Mouse (Mus musculus): ENCODE data around the gene Dynlt1c. TPM values are rescaled to one million over a fixed set of nuclear protein-coding genes. Genes with fewer than 3 reads are reported as not detected.

The Dynlt1c gene
- 3.4 TPM for polyA plus RNA-seq (2014; fragmentation: Illumina TruSeq; extraction: RNeasy Lipid Tissue Mini Kit (QIAGEN cat#74804); ENCODE audit: insufficient read depth, low read depth, low replicate concordance)

DNA sequence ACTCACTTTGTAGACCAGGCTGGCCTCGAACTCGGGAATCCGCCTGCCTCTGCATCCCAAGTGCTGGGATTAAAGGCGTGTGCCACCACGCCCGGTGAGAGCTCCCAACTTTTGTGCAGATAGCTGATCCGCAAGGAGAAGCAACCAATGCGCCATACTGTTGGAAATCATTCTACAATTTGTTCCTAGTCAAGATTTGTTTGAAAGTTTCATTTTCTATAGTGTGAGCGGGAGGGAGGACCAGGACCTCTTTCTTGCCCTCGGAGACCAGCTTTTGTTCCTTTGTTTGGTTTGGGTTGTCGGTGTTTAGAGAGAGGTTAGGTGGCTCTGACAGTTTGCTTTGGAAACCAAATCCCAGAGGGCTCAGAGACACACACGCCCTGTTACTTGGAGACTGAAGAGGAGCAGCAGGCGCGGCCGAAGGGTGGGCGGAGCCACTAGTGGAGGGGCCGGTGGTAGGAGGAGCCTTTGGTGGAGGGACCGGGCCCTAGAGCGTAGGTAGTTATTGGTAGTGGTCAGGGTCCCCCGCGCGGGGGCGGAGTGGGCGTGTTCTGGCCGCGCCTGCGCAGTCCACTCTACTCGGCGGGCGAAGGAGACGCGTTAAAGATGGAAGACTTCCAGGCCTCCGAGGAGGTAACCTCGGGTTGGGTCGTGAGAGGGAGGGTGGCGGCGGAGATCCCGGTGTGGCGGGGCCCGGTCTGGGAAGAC is at the start of gene Dynlt1c:
Gene Dynlt1c, plus strand, starts transcription at position 468 of the 708 bp plus-strand sequence.

DNA sequence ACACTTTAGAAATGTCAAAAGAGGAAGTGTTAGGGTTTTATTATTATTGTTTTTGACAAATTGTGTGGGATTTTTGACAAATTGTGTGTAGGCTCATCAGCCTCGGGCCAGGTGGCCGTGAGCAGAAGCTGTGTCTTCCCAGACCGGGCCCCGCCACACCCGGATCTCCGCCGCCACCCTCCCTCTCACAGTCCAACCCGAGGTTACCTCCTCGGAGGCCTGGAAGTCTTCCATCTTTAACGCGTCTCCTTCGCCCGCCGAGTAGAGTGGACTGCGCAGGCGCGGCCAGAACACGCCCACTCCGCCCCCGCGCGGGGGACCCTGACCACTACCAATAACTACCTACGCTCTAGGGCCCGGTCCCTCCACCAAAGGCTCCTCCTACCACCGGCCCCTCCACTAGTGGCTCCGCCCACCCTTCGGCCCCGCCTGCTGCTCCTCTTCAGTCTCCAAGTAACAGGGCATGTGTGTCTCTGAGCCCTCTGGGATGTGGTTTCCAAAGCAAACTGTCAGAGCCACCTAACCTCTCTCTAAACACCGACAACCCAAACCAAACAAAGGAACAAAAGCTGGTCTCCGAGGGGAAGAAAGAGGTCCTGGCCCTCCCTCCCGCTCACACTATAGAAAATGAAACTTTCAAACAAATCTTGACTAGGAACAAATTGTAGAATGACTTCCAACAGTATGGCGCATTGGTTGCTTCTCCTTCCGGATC is 54.3 kb downstream of the Dynlt1c start, which contains the start of gene Dynlt1f:
Gene Dynlt1f, minus strand, starts transcription at position 334 of the 715 bp plus-strand sequence.

DNA sequence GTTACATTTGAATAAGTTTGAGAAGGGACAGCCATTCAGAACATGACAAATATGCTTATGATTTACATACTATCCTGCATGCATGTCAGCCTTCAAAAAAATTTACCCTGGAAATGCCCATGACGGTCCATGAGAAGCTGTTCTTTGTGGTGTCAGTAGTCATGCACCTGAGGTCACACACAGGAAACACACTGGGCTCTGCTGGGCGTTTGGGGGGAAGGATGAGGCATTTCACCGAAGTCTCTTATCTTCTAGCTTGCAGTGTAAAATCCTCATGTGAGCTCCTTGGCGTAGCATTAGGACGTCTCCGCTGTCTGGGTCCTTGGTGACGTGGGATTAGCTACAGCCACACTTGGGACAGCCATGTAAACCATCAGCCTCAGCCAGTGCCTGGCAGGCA is 57.3 kb downstream of the Dynlt1c start, which contains the start of gene Sytl3:
Gene Sytl3, plus strand, starts transcription at position 293 of the 400 bp plus-strand sequence.

Other genes starting within 250 kb of the Dynlt1c start
- gene Dynlt1b, start 171.6 kb upstream of the Dynlt1c start, polyA plus RNA-seq (2014; fragmentation: Illumina TruSeq; extraction: RNeasy Lipid Tissue Mini Kit (QIAGEN cat#74804); ENCODE audit: insufficient read depth, low read depth, low replicate concordance) = 120 TPM
- gene Dynlt1f, start 54.2 kb downstream of the Dynlt1c start, polyA plus RNA-seq (2014; fragmentation: Illumina TruSeq; extraction: RNeasy Lipid Tissue Mini Kit (QIAGEN cat#74804); ENCODE audit: insufficient read depth, low read depth, low replicate concordance) = 103 TPM
- 1.6 TPM for gene Sytl3, start 57.4 kb downstream of the Dynlt1c start, polyA plus RNA-seq (2014; fragmentation: Illumina TruSeq; extraction: RNeasy Lipid Tissue Mini Kit (QIAGEN cat#74804); ENCODE audit: insufficient read depth, low read depth, low replicate concordance)
- gene Ezr, start 181.1 kb downstream of the Dynlt1c start, polyA plus RNA-seq (2014; fragmentation: Illumina TruSeq; extraction: RNeasy Lipid Tissue Mini Kit (QIAGEN cat#74804); ENCODE audit: insufficient read depth, low read depth, low replicate concordance) = 87.5 TPM